Mouse (Mus musculus): ENCODE data around the gene AY761185. TPM values are rescaled to one million over a fixed set of nuclear protein-coding genes. Genes with fewer than 3 reads are reported as not detected.

The AY761185 gene
- polyA plus RNA-seq, 1 experiment from 2014 or later, result not detected

Other genes with a start within 250 kb of the AY761185 start
- not detected in 2 replicates for gene Defb33, start 52.0 kb downstream of the AY761185 start, polyA plus RNA-seq (2014; fragmentation: Nextera tagmentation; extraction: Ambion mirVana)
- not detected in 2 replicates for gene Gm15056, start 42.1 kb downstream of the AY761185 start, polyA plus RNA-seq (2014; fragmentation: Nextera tagmentation; extraction: Ambion mirVana)
- gene Gm6040, start 22.6 kb downstream of the AY761185 start, polyA plus RNA-seq (2014; fragmentation: Nextera tagmentation; extraction: Ambion mirVana), result not detected in 2 replicates
- not detected in 2 replicates for gene Defa21, start 80.8 kb upstream of the AY761185 start, polyA plus RNA-seq (2014; fragmentation: Nextera tagmentation; extraction: Ambion mirVana)
- gene Defa23, start 110.3 kb upstream of the AY761185 start, polyA plus RNA-seq (2014; fragmentation: Nextera tagmentation; extraction: Ambion mirVana), result not detected in 2 replicates
- gene Defa35, start 120.3 kb upstream of the AY761185 start, polyA plus RNA-seq (2014; fragmentation: Nextera tagmentation; extraction: Ambion mirVana), result not detected in 2 replicates
- not detected in 2 replicates for gene Defa25, start 139.7 kb upstream of the AY761185 start, polyA plus RNA-seq (2014; fragmentation: Nextera tagmentation; extraction: Ambion mirVana)
- gene Gm14851, start 151.3 kb upstream of the AY761185 start, polyA plus RNA-seq (2014; fragmentation: Nextera tagmentation; extraction: Ambion mirVana), result not detected in 2 replicates
- not detected in 2 replicates for gene Defa30, start 189.9 kb upstream of the AY761185 start, polyA plus RNA-seq (2014; fragmentation: Nextera tagmentation; extraction: Ambion mirVana)
- gene Defa22, start 217.6 kb upstream of the AY761185 start, polyA plus RNA-seq (2014; fragmentation: Nextera tagmentation; extraction: Ambion mirVana), result not detected in 2 replicates
- gene Defa31, start 246.9 kb upstream of the AY761185 start, polyA plus RNA-seq (2014; fragmentation: Nextera tagmentation; extraction: Ambion mirVana), result not detected in 2 replicates